Comparison of ENCODE assay signal across 20 mouse cellular contexts in genomic region chr9:50679406-50679805, GRCm38 (mm10). TPM values are rescaled to one million over a fixed set of nuclear protein-coding genes. Genes with fewer than 3 reads are reported as not detected.
DNase-seq lines count a peak whose midpoint lies in the region; ATAC-seq and TF ChIP-seq lines count a peak whose summit lies in the region.
"Had no signal": no experiment of that assay in that cellular context is flagged by ENCODE, and none has a peak within 500 bp of the region (broad histone marks: within the 10 kb centered on the region; RNA-seq: fewer than 3 reads in every experiment).

No protein-coding gene starts in this region.

- peak overlapping the region; percentile 51; the same call in 1 of the 2 replicates for H3K27ac ChIP-seq in embryonic fibroblast, embryonic 13.5 days (ENCODE audit: insufficient read depth, low read length)
- H3K27ac ChIP-seq in midbrain, embryonic 16.5 days (ENCODE audit: low read length) = no peak overlapping the region
- H3K27ac ChIP-seq: embryonic facial prominence, embryonic 10.5 days; embryonic facial prominence, embryonic 12.5 days; forebrain, embryonic 10.5 days; forebrain, embryonic 13.5 days; forebrain, embryonic 15.5 days had no signal

- no peak for TF ChIP-seq POLR2A in embryonic fibroblast, embryonic 13.5 days (IDR thresholded peaks at IDR 0.05; ENCODE audit: low read depth, low read length)

- no peaks in the 10 kb centered on the region; the same call in 1 of the 2 replicates for H3K4me1 ChIP-seq in embryonic fibroblast, embryonic 13.5 days (ENCODE audit: control insufficient read depth, insufficient read depth, low read length)
- no peaks in the 10 kb centered on the region for H3K4me1 ChIP-seq in midbrain, embryonic 16.5 days (ENCODE audit: control insufficient read depth, insufficient read depth, low read length)
- H3K4me1 ChIP-seq: embryonic facial prominence, embryonic 10.5 days; embryonic facial prominence, embryonic 12.5 days; forebrain, embryonic 10.5 days; forebrain, embryonic 13.5 days; forebrain, embryonic 15.5 days had no signal

- peak; percentile 44 for DNase-seq in heart, adult 11 months
- DNase-seq in heart, postnatal 10 days = no peak
- peak; percentile 50 for DNase-seq in adipocyte (ENCODE audit: low spot score)
- DNase-seq: adrenal gland, adult 8-10 months; adrenal gland, postnatal 14 days; adrenal gland, postnatal 36 days; cerebellum, adult 11-12 months; cerebellum, adult 2 months; cerebellum, adult 9-10 months; cerebellum, postnatal 10 days; cerebellum, postnatal 25 days had no signal

- intact Hi-C loops in heart, postnatal 10 days (cut with DNase I) = no loop called here

- H3K4me3 ChIP-seq in embryonic fibroblast, embryonic 13.5 days (ENCODE audit: insufficient read depth, low read length) = no peak overlapping the region
- H3K4me3 ChIP-seq in midbrain, embryonic 16.5 days (ENCODE audit: low read depth, low read length) = no peak overlapping the region
- H3K4me3 ChIP-seq: embryonic facial prominence, embryonic 10.5 days; embryonic facial prominence, embryonic 12.5 days; erythroblast, embryonic 14.5 days; forebrain, embryonic 10.5 days; forebrain, embryonic 13.5 days; forebrain, embryonic 15.5 days had no signal

- no peaks in the 10 kb centered on the region for H3K27me3 ChIP-seq in midbrain, embryonic 16.5 days (ENCODE audit: control insufficient read depth, insufficient read depth, low read depth, low read length)
- H3K27me3 ChIP-seq: embryonic facial prominence, embryonic 12.5 days; forebrain, embryonic 13.5 days; forebrain, embryonic 15.5 days had no signal

- H3K9ac ChIP-seq in midbrain, embryonic 16.5 days (ENCODE audit: low read depth, low read length) = no peak overlapping the region
- H3K9ac ChIP-seq: embryonic facial prominence, embryonic 12.5 days; forebrain, embryonic 13.5 days; forebrain, embryonic 15.5 days had no signal

- H3K9me3 ChIP-seq in midbrain, embryonic 16.5 days (replicated peaks; ENCODE audit: control insufficient read depth, low read length, poor library complexity, severe bottlenecking) = no peaks in the 10 kb centered on the region
- H3K9me3 ChIP-seq: embryonic facial prominence, embryonic 10.5 days; embryonic facial prominence, embryonic 12.5 days; forebrain, embryonic 10.5 days; forebrain, embryonic 13.5 days; forebrain, embryonic 15.5 days had no signal

- 89% methylated on average over 1 of the region's 1 CpGs for WGBS in midbrain, embryonic 16.5 days

- ATAC-seq in midbrain, embryonic 16.5 days = no peak
- ATAC-seq: forebrain, embryonic 13.5 days; forebrain, embryonic 15.5 days had no signal

- TF ChIP-seq CTCF in embryonic fibroblast, embryonic 13.5 days (IDR thresholded peaks at IDR 0.05; ENCODE audit: borderline replicate concordance, insufficient read depth, low read length) = no peak

- peaks cover 47% of the 10 kb centered on the region for H3K36me3 ChIP-seq in midbrain, embryonic 16.5 days (ENCODE audit: control insufficient read depth, insufficient read depth, low read length)

- H3K4me2 ChIP-seq in midbrain, embryonic 16.5 days (ENCODE audit: low read length) = no peak overlapping the region
- H3K4me2 ChIP-seq: embryonic facial prominence, embryonic 12.5 days; forebrain, embryonic 13.5 days; forebrain, embryonic 15.5 days had no signal

RNA-seq across cellular contexts. Expression of gene Dlat, which starts 19.8 kb away (rescaled TPM):
- 100 to 1,000 TPM; 336 to 364 TPM for total RNA-seq in heart, postnatal 10 days (2021)
- 46.2 and 50.0 TPM in 2 replicates for polyA plus RNA-seq in embryonic fibroblast, embryonic 13.5 days (2011; ENCODE audit: insufficient read length, low read depth, missing spikeins)
- 47.0 and 54.3 TPM in 2 replicates for polyA plus RNA-seq in midbrain, embryonic 16.5 days (2015; fragmentation: Nextera tagmentation; extraction: Ambion mirVana)

RNA-seq across cellular contexts. Expression of gene Dixdc1, which starts 59.9 kb away (rescaled TPM):
- total RNA-seq in heart, postnatal 10 days (2021) = 1 to 10 TPM; 7.4 to 7.7 TPM
- 10.9 and 11.1 TPM in 2 replicates for polyA plus RNA-seq in embryonic fibroblast, embryonic 13.5 days (2011; ENCODE audit: insufficient read length, low read depth, missing spikeins)
- 37.8 and 41.0 TPM in 2 replicates for polyA plus RNA-seq in midbrain, embryonic 16.5 days (2015; fragmentation: Nextera tagmentation; extraction: Ambion mirVana)
- total RNA-seq: MEL had no signal
- polyA plus RNA-seq: erythroblast, embryonic 14.5 days had no signal

Comparison
In these comparisons a context has a peak if more than half of its experiments do, and no peak if none do; other contexts are left out.
1. DNase-seq: peak in heart, adult 11 months (single experiment) and adipocyte (single experiment); none in heart, postnatal 10 days (0 of 2).